Mouse (Mus musculus): ENCODE measurements around the gene Tax1bp1. TPM values are rescaled to one million over a fixed set of nuclear protein-coding genes. Genes with fewer than 3 reads are reported as not detected.

Gene Tax1bp1
- polyA plus RNA-seq, 1 experiment from 2014 or later, result 107 TPM

DNA sequence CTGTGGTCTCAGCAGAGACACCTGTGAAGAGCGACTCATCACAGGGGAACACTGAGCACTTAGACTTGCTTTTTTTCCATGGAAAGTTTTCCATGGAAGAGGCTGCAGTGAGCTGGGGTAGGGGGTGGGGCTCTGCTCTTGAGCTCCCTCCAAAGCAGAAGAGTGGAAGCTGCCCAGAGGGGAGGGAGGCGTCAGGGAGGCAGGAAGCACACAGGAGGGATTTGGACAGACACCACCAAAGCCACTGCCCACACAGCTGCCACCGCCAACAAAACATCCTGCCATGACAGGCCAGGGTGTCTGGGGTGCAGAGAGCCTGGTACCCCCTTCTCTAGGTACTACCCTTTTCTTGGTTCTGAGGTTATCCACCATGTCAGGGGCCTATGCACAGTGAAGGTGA, 61.8 kb downstream of the Tax1bp1 start:
- peaks cover 4% of the 10 kb centered on the region; the same call in 1 of the 2 replicates for H3K4me1 ChIP-seq (replicated peaks)
- H3K9me3 ChIP-seq (replicated peaks), result no peaks in the 10 kb centered on the region
- H3K27me3 ChIP-seq, result no peaks in the 10 kb centered on the region
- H3K4me2 ChIP-seq, result no peak overlapping the region
- no peak overlapping the region for H3K9ac ChIP-seq
- peaks cover under 1% of the 10 kb centered on the region for H3K36me3 ChIP-seq (replicated peaks)
- ATAC-seq (ENCODE audit: insufficient read depth), result no peak
- no peak overlapping the region for H3K4me3 ChIP-seq (replicated peaks)
- WGBS (ENCODE audit: insufficient replicate concordance), result 60% methylated on average over 3 of the region's 3 CpGs
- H3K27ac ChIP-seq (replicated peaks), result no peak overlapping the region

DNA sequence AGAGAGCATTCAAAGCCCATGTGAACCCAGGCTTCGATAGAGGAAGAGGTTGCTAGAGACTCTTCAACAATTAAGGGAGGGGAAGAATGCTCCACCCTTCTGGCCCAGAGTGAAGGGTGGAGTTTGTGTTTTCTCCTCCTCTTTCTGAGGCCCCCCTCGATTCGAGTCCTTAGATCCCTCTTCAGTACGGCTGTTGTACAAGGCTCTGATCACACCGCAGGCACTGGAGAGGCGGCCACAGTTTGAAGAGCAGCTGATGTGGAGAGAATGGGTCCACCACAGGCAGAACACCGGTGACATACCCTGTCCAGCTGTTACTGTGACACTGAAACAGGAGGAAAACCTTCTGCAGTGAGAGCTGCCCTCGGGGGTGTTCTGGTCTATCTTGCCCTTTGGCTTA, 62.4 kb downstream of the Tax1bp1 start:
- H3K9ac ChIP-seq, result no peak overlapping the region
- WGBS (ENCODE audit: insufficient replicate concordance), result 58% methylated on average over 8 of the region's 8 CpGs
- no peaks in the 10 kb centered on the region for H3K27me3 ChIP-seq
- no peak for ATAC-seq (ENCODE audit: insufficient read depth)
- no peak overlapping the region for H3K4me2 ChIP-seq
- H3K27ac ChIP-seq (replicated peaks), result no peak overlapping the region
- H3K4me3 ChIP-seq (replicated peaks), result no peak overlapping the region
- no peaks in the 10 kb centered on the region for H3K4me1 ChIP-seq (replicated peaks)
- no peaks in the 10 kb centered on the region for H3K9me3 ChIP-seq (replicated peaks)
- H3K36me3 ChIP-seq (replicated peaks), result no peaks in the 10 kb centered on the region

DNA sequence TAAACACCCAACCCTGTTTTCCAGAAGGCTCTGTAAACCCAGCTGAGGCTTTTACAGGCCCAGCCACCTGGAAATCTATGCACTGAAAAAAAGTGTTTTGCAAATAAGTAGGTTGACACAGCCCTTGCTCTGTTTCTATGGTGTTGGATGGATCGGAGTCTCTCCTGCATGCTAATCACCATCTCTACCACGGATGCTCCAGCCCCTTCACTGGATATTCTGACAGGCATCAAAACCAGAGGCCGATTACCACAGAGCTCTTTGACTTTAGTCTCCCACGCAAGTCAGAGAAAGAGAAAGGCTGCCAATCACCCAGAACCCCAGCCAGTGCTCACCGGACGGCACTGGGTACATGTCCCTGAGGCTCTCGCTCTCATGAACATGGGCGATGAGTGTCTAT, 63.5 kb downstream of the Tax1bp1 start:
- no peaks in the 10 kb centered on the region for H3K9me3 ChIP-seq (replicated peaks)
- no peak overlapping the region for H3K9ac ChIP-seq
- no peaks in the 10 kb centered on the region for H3K27me3 ChIP-seq
- H3K27ac ChIP-seq (replicated peaks), result no peak overlapping the region
- ATAC-seq (ENCODE audit: insufficient read depth), result no peak
- no peaks in the 10 kb centered on the region for H3K36me3 ChIP-seq (replicated peaks)
- 85% methylated on average over 8 of the region's 8 CpGs for WGBS (ENCODE audit: insufficient replicate concordance)
- no peak overlapping the region for H3K4me3 ChIP-seq (replicated peaks)
- no peak overlapping the region for H3K4me2 ChIP-seq
- no peaks in the 10 kb centered on the region for H3K4me1 ChIP-seq (replicated peaks)

DNA sequence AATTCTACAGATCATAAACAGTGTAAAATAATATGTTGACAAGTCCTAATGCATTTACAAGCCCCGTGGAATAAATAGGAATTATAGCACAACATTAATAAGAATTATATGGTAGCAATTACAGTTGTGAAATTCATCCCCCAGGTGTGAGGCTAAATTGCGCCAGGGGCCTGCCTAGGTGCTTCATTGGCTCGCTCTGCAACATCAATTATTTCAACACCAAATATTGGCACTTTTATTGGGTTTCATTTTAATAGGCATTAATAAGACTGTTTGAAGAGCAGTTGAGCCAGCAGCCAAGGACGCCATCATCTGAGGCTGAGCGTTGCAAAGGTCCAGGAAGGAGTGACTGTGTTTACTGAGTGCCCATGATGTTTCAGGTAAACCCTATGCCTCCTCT, 65.0 kb downstream of the Tax1bp1 start:
- Histone ChIP-seq H3K27ac (replicated peaks) (no peak overlapping the region), H3K4me3 (replicated peaks) (no peak overlapping the region), H3K9me3 (replicated peaks) (no peaks in the 10 kb centered on the region), H3K27me3 (no peaks in the 10 kb centered on the region), H3K36me3 (replicated peaks) (no peaks in the 10 kb centered on the region), H3K4me1 (replicated peaks) (no peaks in the 10 kb centered on the region), H3K9ac (no peak overlapping the region), H3K4me2 (no peak overlapping the region)
- 68% methylated on average over 5 of the region's 5 CpGs for WGBS (ENCODE audit: insufficient replicate concordance)
- no peak for ATAC-seq (ENCODE audit: insufficient read depth)

DNA sequence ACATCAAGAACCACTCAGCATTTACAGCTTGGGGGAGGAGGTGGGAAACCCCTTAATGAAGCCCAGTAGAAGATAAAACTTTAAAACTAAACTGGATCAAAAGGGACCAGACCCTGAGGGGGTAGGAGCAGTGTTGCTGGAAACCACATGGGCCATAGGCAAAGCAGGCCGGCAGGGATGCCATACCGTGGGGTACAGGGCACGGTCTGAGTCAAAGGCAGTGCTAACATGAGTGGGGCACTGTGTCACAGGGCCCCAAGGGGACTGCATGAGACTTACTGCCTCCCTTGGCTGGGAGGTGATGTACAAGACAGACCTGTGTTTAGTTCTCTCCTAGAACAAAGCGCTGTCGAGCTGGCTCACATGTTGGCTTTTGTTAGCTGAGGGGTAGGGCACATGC, 66.0 kb downstream of the Tax1bp1 start:
- Histone ChIP-seq H3K4me3 (replicated peaks) (no peak overlapping the region), H3K27me3 (no peaks in the 10 kb centered on the region), H3K4me1 (replicated peaks) (no peaks in the 10 kb centered on the region), H3K4me2 (no peak overlapping the region), H3K27ac (replicated peaks) (no peak overlapping the region), H3K36me3 (replicated peaks) (no peaks in the 10 kb centered on the region), H3K9me3 (replicated peaks) (no peaks in the 10 kb centered on the region), H3K9ac (no peak overlapping the region)
- no peak for ATAC-seq (ENCODE audit: insufficient read depth)
- 74% methylated on average over 5 of the region's 5 CpGs for WGBS (ENCODE audit: insufficient replicate concordance)

DNA sequence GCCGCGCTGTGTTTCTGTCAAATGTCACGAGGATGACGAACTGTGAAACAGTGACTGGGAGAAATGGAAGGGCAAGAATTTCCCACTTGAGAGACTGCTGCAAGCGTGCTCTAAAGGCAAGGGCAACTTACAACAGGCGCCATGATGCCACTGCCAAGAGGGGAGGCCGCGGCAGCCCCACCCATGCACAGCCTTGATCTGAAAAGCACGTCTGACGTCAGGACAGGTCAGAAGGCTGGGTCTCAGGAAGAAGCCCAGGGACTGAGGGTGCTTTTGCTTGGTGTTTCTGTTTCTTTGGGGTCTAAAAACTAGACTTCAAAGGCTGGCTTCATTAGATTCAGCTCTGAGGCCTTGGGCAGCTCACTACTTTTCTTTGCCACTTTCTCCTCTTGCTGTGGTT, 76.8 kb downstream of the Tax1bp1 start:
- no peaks in the 10 kb centered on the region for H3K9me3 ChIP-seq (replicated peaks)
- H3K27ac ChIP-seq (replicated peaks), result no peak overlapping the region
- no peak for ATAC-seq (ENCODE audit: insufficient read depth)
- no peak overlapping the region for H3K4me3 ChIP-seq (replicated peaks)
- no peaks in the 10 kb centered on the region for H3K27me3 ChIP-seq
- H3K4me2 ChIP-seq, result no peak overlapping the region
- no peaks in the 10 kb centered on the region for H3K36me3 ChIP-seq (replicated peaks)
- no peaks in the 10 kb centered on the region for H3K4me1 ChIP-seq (replicated peaks)
- H3K9ac ChIP-seq, result no peak overlapping the region
- 71% methylated on average over 10 of the region's 10 CpGs for WGBS (ENCODE audit: insufficient replicate concordance)

DNA sequence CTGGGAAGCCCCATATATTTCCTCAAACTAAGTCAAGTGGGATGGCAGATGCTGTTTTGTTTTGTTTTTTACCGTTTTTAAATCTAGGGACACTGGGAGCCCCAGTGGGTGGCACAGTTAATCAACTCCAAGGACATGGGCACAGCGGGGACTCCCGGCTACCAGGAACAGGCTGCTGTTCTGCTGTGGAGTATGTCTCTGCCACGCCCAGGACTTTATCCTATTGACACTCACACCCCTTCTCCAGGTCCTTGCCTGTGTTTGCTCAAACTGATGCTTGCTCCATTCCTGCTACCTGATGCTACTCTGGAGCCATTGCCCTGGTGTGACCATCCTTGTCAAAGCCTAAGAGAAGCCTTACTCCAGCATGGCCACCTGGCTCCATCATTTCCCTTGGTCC, 77.3 kb downstream of the Tax1bp1 start:
- Histone ChIP-seq H3K27ac (replicated peaks) (no peak overlapping the region), H3K4me1 (replicated peaks) (no peaks in the 10 kb centered on the region), H3K9me3 (replicated peaks) (no peaks in the 10 kb centered on the region), H3K36me3 (replicated peaks) (no peaks in the 10 kb centered on the region), H3K27me3 (no peaks in the 10 kb centered on the region), H3K4me3 (replicated peaks) (no peak overlapping the region), H3K4me2 (no peak overlapping the region), H3K9ac (no peak overlapping the region)
- WGBS (ENCODE audit: insufficient replicate concordance), result 61% methylated on average over 4 of the region's 4 CpGs
- no peak for ATAC-seq (ENCODE audit: insufficient read depth)

DNA sequence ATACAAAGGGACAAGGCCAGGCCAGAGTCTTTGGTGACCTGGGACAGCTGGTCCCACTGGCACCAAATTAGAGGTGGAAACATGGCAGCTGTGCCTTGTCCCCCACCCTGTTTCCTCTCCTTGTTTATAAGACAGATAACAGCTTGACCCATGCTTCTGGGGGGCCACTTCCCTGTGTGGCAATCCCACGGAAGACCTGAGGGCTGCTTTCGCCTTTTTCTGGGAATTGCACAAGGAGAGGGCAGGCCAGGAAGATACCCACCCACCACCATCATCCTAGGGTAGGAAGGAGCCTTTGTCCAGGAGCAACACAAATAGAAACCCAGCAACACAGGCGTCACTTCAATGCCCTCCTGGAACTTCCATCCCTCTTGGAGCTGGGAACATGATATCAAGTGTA, 78.9 kb downstream of the Tax1bp1 start:
- Histone ChIP-seq H3K36me3 (replicated peaks) (no peaks in the 10 kb centered on the region), H3K27me3 (no peaks in the 10 kb centered on the region), H3K4me3 (replicated peaks) (no peak overlapping the region), H3K4me1 (replicated peaks) (no peaks in the 10 kb centered on the region), H3K4me2 (no peak overlapping the region), H3K9me3 (replicated peaks) (no peaks in the 10 kb centered on the region), H3K27ac (replicated peaks) (no peak overlapping the region), H3K9ac (no peak overlapping the region)
- WGBS (ENCODE audit: insufficient replicate concordance), result 54% methylated on average over 3 of the region's 3 CpGs
- no peak for ATAC-seq (ENCODE audit: insufficient read depth)

DNA sequence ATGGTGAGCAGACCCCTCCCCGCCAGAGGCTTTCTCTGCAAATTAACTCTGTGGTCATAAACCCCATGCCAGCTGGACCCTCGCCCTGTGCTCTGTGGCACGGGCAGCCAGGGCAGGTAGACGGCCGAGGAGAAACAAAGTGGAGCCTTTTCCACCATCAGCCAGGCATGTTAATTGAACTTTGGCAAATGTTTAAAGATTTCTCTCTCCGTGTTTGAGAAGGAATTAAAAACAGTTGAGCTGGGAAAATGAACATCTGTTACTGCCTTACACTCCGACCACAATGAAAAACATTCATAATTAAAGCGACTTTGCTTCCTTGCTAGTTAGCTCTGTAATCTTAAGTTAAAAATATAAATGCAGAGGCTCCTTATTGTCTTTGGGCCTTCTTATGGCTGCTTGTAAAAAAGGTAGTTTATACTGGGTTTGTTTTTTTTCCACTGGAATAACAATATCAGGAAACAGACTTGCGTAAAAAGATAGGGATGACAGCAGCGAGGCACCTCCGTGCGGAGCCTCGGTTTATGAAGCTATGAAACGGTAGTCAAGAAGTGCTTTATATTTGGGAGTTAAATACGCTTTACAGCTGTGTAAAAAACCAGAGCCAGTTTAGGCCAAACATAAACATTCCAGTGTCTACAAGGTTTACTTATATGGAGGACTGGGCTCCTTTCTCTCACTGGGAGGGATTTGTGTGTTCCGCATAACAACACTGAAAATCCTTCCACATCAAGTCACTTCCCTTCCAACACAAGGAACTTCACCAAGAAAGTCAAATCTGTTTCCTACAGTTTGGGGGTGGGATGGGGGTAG, 81.7 kb downstream of the Tax1bp1 start:
- H3K4me3 ChIP-seq (replicated peaks), result no peak overlapping the region
- no peak overlapping the region for H3K9ac ChIP-seq
- no peaks in the 10 kb centered on the region for H3K36me3 ChIP-seq (replicated peaks)
- ATAC-seq (ENCODE audit: insufficient read depth), result no peak
- no peaks in the 10 kb centered on the region for H3K9me3 ChIP-seq (replicated peaks)
- H3K4me1 ChIP-seq (replicated peaks), result no peaks in the 10 kb centered on the region
- WGBS (ENCODE audit: insufficient replicate concordance), result 55% methylated on average over 16 of the region's 16 CpGs
- no peaks in the 10 kb centered on the region for H3K27me3 ChIP-seq
- no peak overlapping the region for H3K27ac ChIP-seq (replicated peaks)
- H3K4me2 ChIP-seq, result no peak overlapping the region

DNA sequence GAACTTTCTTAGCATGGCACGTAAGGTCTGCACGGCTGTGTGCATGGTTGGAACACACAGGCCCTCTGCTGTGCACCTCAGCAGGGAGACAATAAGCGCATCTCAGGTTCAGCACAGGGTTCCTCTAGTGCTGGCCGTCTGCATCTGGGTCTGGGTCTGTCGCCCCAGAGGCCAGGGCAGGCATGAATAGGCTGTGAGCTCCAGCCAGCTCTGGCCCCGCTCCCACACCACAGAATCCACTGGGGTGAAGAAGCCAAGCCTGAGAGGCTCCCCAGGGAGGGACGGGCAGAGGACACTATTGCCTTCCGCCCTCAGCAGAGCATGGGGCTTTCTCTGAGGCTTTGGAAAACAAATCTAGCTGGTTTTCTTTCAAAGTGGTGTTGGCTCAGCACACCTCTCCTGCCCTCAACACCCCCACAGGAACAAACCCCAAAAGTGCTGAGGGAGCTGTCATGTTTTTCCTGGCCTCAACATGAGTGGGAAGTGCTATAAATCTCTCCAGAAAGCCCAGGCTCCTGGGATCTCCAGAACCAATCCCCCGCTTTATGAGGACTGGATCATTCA, 82.6 kb downstream of the Tax1bp1 start:
- H3K9ac ChIP-seq, result no peak overlapping the region
- ATAC-seq (ENCODE audit: insufficient read depth), result no peak
- no peak overlapping the region for H3K27ac ChIP-seq (replicated peaks)
- no peaks in the 10 kb centered on the region for H3K9me3 ChIP-seq (replicated peaks)
- no peak overlapping the region for H3K4me3 ChIP-seq (replicated peaks)
- no peak overlapping the region for H3K4me2 ChIP-seq
- no peaks in the 10 kb centered on the region for H3K4me1 ChIP-seq (replicated peaks)
- 61% methylated on average over 9 of the region's 9 CpGs for WGBS (ENCODE audit: insufficient replicate concordance)
- H3K27me3 ChIP-seq, result no peaks in the 10 kb centered on the region
- H3K36me3 ChIP-seq (replicated peaks), result no peaks in the 10 kb centered on the region

DNA sequence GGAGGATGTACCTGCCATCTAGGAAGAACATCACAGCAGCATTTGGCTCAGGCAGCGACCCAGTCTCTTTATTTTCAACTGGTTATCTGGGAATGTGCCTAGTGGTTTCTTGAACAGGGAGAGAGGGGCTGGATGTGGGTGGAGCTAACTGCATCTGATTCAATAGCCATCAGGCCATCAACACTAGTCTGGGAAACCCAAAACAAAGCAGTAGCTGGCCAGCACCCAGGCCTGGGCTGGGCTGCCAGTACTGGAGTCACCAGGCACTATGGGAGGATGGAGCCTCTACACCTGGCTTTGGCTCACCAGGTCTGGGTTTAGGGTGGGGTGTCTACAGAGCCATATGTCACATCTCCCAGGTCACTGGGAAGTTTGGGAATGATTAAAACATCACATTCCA, 83.2 kb downstream of the Tax1bp1 start:
- no peaks in the 10 kb centered on the region for H3K27me3 ChIP-seq
- H3K4me1 ChIP-seq (replicated peaks), result no peaks in the 10 kb centered on the region
- no peak overlapping the region for H3K4me3 ChIP-seq (replicated peaks)
- H3K9ac ChIP-seq, result no peak overlapping the region
- ATAC-seq (ENCODE audit: insufficient read depth), result no peak
- no peak overlapping the region for H3K27ac ChIP-seq (replicated peaks)
- H3K9me3 ChIP-seq (replicated peaks), result no peaks in the 10 kb centered on the region
- 51% methylated on average over 1 of the region's 1 CpGs for WGBS (ENCODE audit: insufficient replicate concordance)
- no peaks in the 10 kb centered on the region for H3K36me3 ChIP-seq (replicated peaks)
- H3K4me2 ChIP-seq, result no peak overlapping the region

All from liver, embryonic 15.5 days (tissue).